Mouse (Mus musculus): ENCODE data around the gene Evx1. TPM values are rescaled to one million over a fixed set of nuclear protein-coding genes. Genes with fewer than 3 reads are reported as not detected.

The Evx1 gene
- polyA plus RNA-seq, 1 experiment from 2014 or later, result not detected

GRCm38 (mm10) chr6:52281084-52281483 is 32.2 kb upstream of the Evx1 start:
- TF ChIP-seq CTCF (IDR thresholded peaks at IDR 0.05; ENCODE audit: low read depth) (no peak), EP300 (IDR thresholded peaks at IDR 0.05; ENCODE audit: low read depth) (no peak)
- no peaks in the 10 kb centered on the region for H3K36me3 ChIP-seq (replicated peaks; ENCODE audit: insufficient read depth, low read length)
- no peak overlapping the region for H3K9ac ChIP-seq (replicated peaks)
- H3K27me3 ChIP-seq (ENCODE audit: insufficient read depth, low read length), result peaks cover 37% of the 10 kb centered on the region
- DNase-seq (no peak), ATAC-seq (no peak)
- no peak overlapping the region for H3K4me3 ChIP-seq (ENCODE audit: low read depth, low read length)
- no peak overlapping the region for H3K4me2 ChIP-seq (ENCODE audit: low read depth, low read length)
- H3K9me3 ChIP-seq (ENCODE audit: low read length), result no peaks in the 10 kb centered on the region
- no peaks in the 10 kb centered on the region for H3K4me1 ChIP-seq (ENCODE audit: insufficient read depth)
- H3K27ac ChIP-seq (ENCODE audit: low read depth), result no peak overlapping the region
- 55% methylated on average over 12 of the region's 12 CpGs for WGBS (ENCODE audit: insufficient replicate concordance)

DNA sequence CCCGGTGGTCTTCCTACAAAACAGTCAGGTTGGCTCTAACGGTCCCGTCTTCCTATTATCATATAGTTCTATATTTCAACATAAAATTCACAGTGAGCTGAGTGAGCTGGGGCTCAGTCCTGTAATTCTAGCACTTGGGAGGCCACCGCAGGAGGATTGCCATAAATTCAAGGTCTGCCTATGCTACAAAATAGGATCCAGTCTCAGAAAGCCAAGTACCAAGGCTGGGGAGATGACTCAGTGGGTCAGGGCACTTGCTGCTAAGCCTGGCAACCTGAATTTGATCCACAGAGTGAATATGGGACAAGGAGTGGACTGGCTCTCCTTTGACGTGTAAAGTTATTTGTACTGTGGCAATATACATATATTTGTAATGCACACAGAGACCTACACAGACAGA is 29.4 kb upstream of the Evx1 start:
- Histone ChIP-seq H3K27me3 (ENCODE audit: insufficient read depth, low read length) (peaks cover 26% of the 10 kb centered on the region; the same call in 1 of the 2 replicates), H3K4me1 (ENCODE audit: insufficient read depth) (no peaks in the 10 kb centered on the region), H3K9me3 (ENCODE audit: low read length) (no peaks in the 10 kb centered on the region), H3K4me2 (ENCODE audit: low read depth, low read length) (no peak overlapping the region), H3K36me3 (replicated peaks; ENCODE audit: insufficient read depth, low read length) (no peaks in the 10 kb centered on the region), H3K27ac (ENCODE audit: low read depth) (no peak overlapping the region), H3K4me3 (ENCODE audit: low read depth, low read length) (no peak overlapping the region), H3K9ac (replicated peaks) (no peak overlapping the region)
- TF ChIP-seq CTCF (IDR thresholded peaks at IDR 0.05; ENCODE audit: low read depth) (no peak), EP300 (IDR thresholded peaks at IDR 0.05; ENCODE audit: low read depth) (no peak)
- 80% methylated on average over 5 of the region's 5 CpGs for WGBS (ENCODE audit: insufficient replicate concordance)
- no peak for DNase-seq
- ATAC-seq, result no peak

- DNase-seq (no peak), ATAC-seq (no peak)
- Histone ChIP-seq H3K27me3 (ENCODE audit: insufficient read depth, low read length) (peaks cover 64% of the 10 kb centered on the region), H3K4me1 (ENCODE audit: insufficient read depth) (peaks cover 4% of the 10 kb centered on the region; the same call in 1 of the 2 replicates), H3K9ac (replicated peaks) (no peak overlapping the region), H3K9me3 (ENCODE audit: low read length) (no peaks in the 10 kb centered on the region), H3K36me3 (replicated peaks; ENCODE audit: insufficient read depth, low read length) (no peaks in the 10 kb centered on the region), H3K27ac (ENCODE audit: low read depth) (no peak overlapping the region), H3K4me3 (ENCODE audit: low read depth, low read length) (no peak overlapping the region), H3K4me2 (ENCODE audit: low read depth, low read length) (no peak overlapping the region)
- whole genome bisulfite sequencing (ENCODE audit: insufficient replicate concordance), result 17% methylated on average over 12 of the region's 12 CpGs
- TF ChIP-seq EP300 (IDR thresholded peaks at IDR 0.05; ENCODE audit: low read depth) (no peak), CTCF (IDR thresholded peaks at IDR 0.05; ENCODE audit: low read depth) (no peak)
These were observed 23.1 kb upstream of the Evx1 start for GRCm38 (mm10) chr6:52290186-52290585.

DNA sequence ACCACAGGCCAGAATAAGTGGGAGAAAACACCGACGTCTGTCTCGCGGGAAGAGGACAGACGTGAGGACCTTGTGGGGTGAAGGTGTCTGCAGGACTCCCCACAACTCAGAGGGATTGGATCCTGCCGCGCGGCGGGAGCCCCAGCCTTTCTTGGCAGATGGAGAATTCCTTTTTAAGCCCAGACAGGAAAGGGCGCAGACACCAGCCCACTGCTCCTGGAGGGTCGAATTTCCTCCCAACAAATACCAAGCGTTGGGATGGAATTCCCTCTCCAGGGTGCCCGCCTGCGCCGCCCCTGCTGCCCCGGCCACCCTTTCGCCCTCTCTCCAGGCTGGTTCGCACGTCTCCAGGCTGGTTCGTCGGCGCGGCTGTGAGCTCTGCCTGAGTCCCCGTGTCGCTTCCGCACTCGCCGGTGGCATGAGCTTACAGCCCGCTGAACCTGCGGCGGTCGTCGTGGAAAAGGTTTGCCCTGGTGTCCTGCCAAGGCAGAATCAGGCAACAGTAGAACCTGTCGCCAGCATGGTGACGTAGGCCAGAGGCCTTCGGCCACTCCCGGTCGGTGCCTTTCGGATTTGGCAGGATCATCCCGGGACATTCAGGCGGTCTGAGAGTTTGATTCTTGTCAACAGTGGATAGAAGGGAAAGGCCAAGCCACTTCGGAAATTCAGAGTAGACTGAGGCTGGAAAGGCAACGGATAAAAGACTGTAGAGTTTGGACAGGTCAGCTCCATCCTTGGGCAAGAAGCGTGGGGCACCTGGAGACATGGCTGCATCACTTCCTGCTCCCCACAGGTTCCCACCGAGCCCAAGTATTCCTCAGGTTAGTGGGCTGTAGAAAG is 22.1 kb upstream of the Evx1 start:
- DNase-seq, result peak; percentile 31
- H3K36me3 ChIP-seq (replicated peaks; ENCODE audit: insufficient read depth, low read length), result no peaks in the 10 kb centered on the region
- H3K27ac ChIP-seq (ENCODE audit: low read depth), result no peak overlapping the region
- no peaks in the 10 kb centered on the region for H3K9me3 ChIP-seq (ENCODE audit: low read length)
- TF ChIP-seq CTCF (IDR thresholded peaks at IDR 0.05; ENCODE audit: low read depth), result no peak
- TF ChIP-seq EP300 (IDR thresholded peaks at IDR 0.05; ENCODE audit: low read depth), result no peak
- H3K4me1 ChIP-seq (ENCODE audit: insufficient read depth), result peaks cover 4% of the 10 kb centered on the region; the same call in 1 of the 2 replicates
- H3K4me2 ChIP-seq (ENCODE audit: low read depth, low read length), result peak overlapping the region; percentile 36
- WGBS (ENCODE audit: insufficient replicate concordance), result 5% methylated on average over 44 of the region's 45 CpGs
- peak overlapping the region; percentile 17; the same call in 1 of the 2 replicates for H3K4me3 ChIP-seq (ENCODE audit: low read depth, low read length)
- no peak overlapping the region for H3K9ac ChIP-seq (replicated peaks)
- ATAC-seq, result no peak
- peaks cover 64% of the 10 kb centered on the region for H3K27me3 ChIP-seq (ENCODE audit: insufficient read depth, low read length)

DNA sequence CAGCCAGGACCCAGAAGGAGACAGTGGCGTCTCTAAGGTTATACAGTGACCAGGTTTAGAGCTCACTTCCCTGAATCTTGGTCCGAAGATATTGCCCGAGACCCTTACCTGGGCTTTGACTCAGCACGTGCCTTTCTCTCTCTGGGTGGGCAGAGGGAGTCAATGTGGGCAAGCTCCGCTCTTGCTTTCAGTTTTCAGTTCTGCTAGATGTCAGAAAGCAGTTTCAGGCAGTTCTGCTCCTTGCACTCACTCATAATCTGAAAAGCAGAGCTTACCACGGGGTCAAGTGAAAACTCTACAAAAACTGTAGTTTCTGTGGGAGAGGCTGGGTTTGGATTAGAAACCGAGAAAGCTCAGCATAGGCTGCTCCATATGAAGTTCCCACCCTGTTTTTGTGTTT is 21.0 kb upstream of the Evx1 start:
- DNase-seq (no peak), ATAC-seq (no peak)
- TF ChIP-seq EP300 (IDR thresholded peaks at IDR 0.05; ENCODE audit: low read depth), result no peak
- no peak for TF ChIP-seq CTCF (IDR thresholded peaks at IDR 0.05; ENCODE audit: low read depth)
- Histone ChIP-seq H3K4me1 (ENCODE audit: insufficient read depth) (peaks cover 4% of the 10 kb centered on the region; the same call in 1 of the 2 replicates), H3K27me3 (ENCODE audit: insufficient read depth, low read length) (peaks cover 59% of the 10 kb centered on the region), H3K9ac (replicated peaks) (no peak overlapping the region), H3K27ac (ENCODE audit: low read depth) (no peak overlapping the region), H3K9me3 (ENCODE audit: low read length) (no peaks in the 10 kb centered on the region), H3K36me3 (replicated peaks; ENCODE audit: insufficient read depth, low read length) (no peaks in the 10 kb centered on the region), H3K4me3 (ENCODE audit: low read depth, low read length) (no peak overlapping the region), H3K4me2 (ENCODE audit: low read depth, low read length) (no peak overlapping the region)
- WGBS (ENCODE audit: insufficient replicate concordance), result 58% methylated on average over 7 of the region's 7 CpGs

GRCm38 (mm10) chr6:52294616-52295015 is 18.7 kb upstream of the Evx1 start:
- H3K36me3 ChIP-seq (replicated peaks; ENCODE audit: insufficient read depth, low read length), result no peaks in the 10 kb centered on the region
- H3K4me2 ChIP-seq (ENCODE audit: low read depth, low read length), result no peak overlapping the region
- TF ChIP-seq EP300 (IDR thresholded peaks at IDR 0.05; ENCODE audit: low read depth) (no peak), CTCF (IDR thresholded peaks at IDR 0.05; ENCODE audit: low read depth) (no peak)

More at GRCm38 (mm10) chr6:52294616-52295015, 18.7 kb upstream of the Evx1 start:
- ATAC-seq, result no peak
- Histone ChIP-seq H3K4me3 (ENCODE audit: low read depth, low read length) (no peak overlapping the region), H3K27ac (ENCODE audit: low read depth) (no peak overlapping the region), H3K9me3 (ENCODE audit: low read length) (no peaks in the 10 kb centered on the region), H3K9ac (replicated peaks) (no peak overlapping the region), H3K27me3 (ENCODE audit: insufficient read depth, low read length) (peaks cover 53% of the 10 kb centered on the region), H3K4me1 (ENCODE audit: insufficient read depth) (peaks cover 4% of the 10 kb centered on the region; the same call in 1 of the 2 replicates)
- no peak for DNase-seq
- 65% methylated on average over 6 of the region's 6 CpGs for WGBS (ENCODE audit: insufficient replicate concordance)

Measured in liver, postnatal 0 days (tissue).